Mouse (Mus musculus): ENCODE measurements around the gene Gpkow. TPM values are rescaled to one million over a fixed set of nuclear protein-coding genes. Genes with fewer than 3 reads are reported as not detected.
"Not testable (repeated sequence)": the region's sequence is repeated elsewhere in the genome, so short reads cannot be mapped to it uniquely, and the experiment has no call there.

Gpkow gene
- total RNA-seq, 2 experiments from 2014 or later: 34.8 to 35.7 TPM

DNA sequence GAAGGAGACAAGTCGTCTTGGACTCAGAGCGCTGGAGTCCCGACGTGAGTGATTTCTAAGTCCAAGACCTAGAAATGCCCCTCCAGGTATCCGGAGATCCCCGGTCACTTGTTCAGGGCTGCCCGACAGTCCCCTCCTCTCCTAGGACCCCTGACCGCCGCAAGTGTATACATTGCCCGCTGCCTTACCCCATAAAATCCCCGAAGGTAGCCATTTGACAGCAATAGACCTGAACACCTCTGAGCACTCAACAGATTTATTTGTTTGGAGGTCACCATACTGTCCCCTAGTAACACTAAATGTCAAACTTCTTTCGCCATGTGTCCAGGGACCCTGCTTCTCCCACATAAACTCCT, 16.9 kb upstream of the Gpkow start:
- intact Hi-C loops (cut with DNase I): no loop called here
- DNase-seq (ENCODE audit: low spot score in 2 of 2): no peak

GRCm38 (mm10) chrX:7680864-7681263, 16.1 kb upstream of the Gpkow start, which contains the start of gene Magix:
TSS of gene Magix (minus strand) at chrX:7681251.
- DNase-seq (ENCODE audit: low spot score in 2 of 2): no peak
- intact Hi-C loops (cut with DNase I): no loop called here

- DNase-seq (ENCODE audit: low spot score in 2 of 2): no peak
- intact Hi-C loops (cut with DNase I): no loop called here
These were observed 8.6 kb upstream of the Gpkow start for GRCm38 (mm10) chrX:7688321-7688720.

- intact Hi-C loops (cut with DNase I): loop anchor here (5.0 kb wide), 1 partner anchor 218 kb away; no protein-coding TSS in a partner anchor
- no peak for DNase-seq (ENCODE audit: low spot score in 2 of 2)
These were observed 6.4 kb upstream of the Gpkow start for GRCm38 (mm10) chrX:7690486-7690885.

DNA sequence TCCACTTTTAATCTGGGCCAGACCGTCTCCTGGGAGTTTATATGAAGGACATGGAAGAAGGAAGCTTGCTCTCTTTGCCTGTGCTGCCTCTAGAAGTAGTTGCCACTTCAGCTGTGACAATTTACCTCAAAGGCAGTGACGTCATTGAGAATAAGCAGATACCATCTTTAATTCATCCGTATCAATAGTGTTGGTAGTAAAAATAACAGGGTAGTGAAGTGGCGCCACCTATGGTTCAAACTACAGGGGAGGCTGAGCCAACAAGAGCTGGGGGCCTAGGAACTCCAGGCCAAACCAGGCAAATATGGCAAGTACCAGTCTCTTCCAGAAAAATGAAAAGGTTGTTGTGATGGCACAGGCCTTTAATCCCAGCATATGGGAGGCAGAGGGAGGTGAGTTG, 4.1 kb upstream of the Gpkow start:
- DNase-seq (ENCODE audit: low spot score in 2 of 2): no peak
- intact Hi-C loops (cut with DNase I): loop anchor here (5.0 kb wide), 1 partner anchor 221 kb away; no protein-coding TSS in a partner anchor

GRCm38 (mm10) chrX:7696520-7696919, 411 bp upstream of the Gpkow start:
- no peak for DNase-seq (ENCODE audit: low spot score in 2 of 2)
- intact Hi-C loops (cut with DNase I): no loop called here

- DNase-seq (ENCODE audit: low spot score in 2 of 2); intact Hi-C loops (cut with DNase I): not testable (repeated sequence)
These were observed 16.8 kb downstream of the Gpkow start for GRCm38 (mm10) chrX:7713764-7714134.

DNA sequence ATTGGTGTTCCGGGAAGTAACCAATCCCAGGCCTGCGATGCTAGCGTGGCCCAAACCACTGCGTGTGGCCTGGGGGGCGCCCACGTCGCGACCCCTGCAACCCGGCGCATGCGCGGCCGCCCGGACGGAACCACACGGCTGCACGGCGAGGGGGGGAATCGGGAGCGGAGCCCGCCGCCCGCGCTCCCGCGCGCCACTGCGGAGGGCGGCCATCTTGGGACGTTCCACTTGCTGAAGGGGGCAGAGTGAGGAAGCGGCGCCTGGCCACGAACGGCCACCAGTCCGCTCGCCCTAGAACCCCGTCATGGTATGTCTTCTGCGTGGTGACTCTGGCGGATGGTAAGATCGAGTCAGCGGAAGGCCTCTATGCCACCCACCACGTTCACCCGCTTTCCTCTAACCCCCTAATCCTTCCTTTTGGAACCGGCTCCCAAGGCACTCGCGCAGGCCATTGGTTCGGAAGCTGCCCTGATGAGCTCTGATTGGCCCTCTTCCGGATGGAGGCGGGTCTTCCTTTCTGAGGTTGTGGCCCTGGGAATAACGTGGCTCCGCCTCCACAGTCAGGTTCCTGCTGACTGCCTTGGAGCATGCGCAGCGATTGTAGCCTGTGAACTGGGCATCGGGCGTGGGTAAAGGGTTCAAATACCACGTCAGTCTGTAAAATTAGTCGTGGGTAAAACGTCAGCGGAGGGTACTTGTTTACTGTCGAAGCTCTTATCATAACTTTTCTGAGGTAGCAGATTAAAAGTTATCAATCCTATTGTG, 17.4 kb downstream of the Gpkow start, which contains the start of gene Wdr45:
Gene Wdr45 (plus strand): TSS at position 199 of the 765 bp plus-strand sequence.
- intact Hi-C loops (cut with DNase I): not testable (repeated sequence)

DNA sequence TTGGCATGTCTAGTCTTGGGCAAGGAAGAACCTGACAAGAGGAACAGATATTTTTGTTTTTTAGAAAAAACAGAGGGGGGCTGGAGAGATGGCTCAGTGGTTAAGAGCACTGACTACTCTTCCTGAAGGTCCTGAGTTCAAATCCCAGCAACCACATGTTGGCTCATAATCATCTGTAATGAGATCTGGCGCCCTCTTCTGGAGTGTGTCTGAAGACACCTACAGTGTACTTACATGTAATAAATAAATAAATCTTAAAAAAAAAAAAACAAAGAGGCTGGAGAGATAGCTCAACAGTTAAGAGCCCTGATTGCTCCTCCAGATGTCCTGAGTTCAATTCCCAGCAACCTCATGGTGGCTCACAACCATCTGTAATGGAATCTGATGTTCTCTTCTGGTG, 19.1 kb downstream of the Gpkow start:
- DNase-seq (ENCODE audit: low spot score in 2 of 2); intact Hi-C loops (cut with DNase I): not testable (repeated sequence)

More for the DNA sequence above, 17.4 kb downstream of the Gpkow start, which contains the start of gene Wdr45:
- DNase-seq (ENCODE audit: low spot score in 2 of 2): peak; percentile 88 to 91

GRCm38 (mm10) chrX:7721514-7722281, 24.8 kb downstream of the Gpkow start, which contains the start of gene Gm45208:
TSS of gene Gm45208 (plus strand) at chrX:7722245.
- intact Hi-C loops (cut with DNase I): no loop called here
- DNase-seq (ENCODE audit: low spot score in 2 of 2): peak; percentile 69 to 78

DNA sequence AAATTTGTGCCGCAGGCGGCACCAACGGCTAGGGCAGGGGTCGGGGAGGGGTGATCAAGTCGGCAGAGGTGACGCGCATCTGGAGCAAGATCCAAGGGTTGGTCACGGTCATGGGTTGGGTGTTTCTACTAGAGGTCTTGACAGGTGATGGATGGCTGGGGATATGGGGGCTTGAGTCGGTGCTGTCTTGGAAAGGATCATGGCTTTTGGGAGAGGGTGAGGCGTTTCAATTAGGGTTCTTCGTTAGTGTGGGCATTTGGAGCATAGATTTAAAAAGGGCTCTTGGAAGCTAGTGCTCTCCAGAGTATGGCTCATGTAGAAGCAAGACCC, 25.3 kb downstream of the Gpkow start:
- intact Hi-C loops (cut with DNase I): no loop called here
- DNase-seq (ENCODE audit: low spot score in 2 of 2): no peak

GRCm38 (mm10) chrX:7722691-7723090, 25.8 kb downstream of the Gpkow start:
- no peak for DNase-seq (ENCODE audit: low spot score in 2 of 2)
- intact Hi-C loops (cut with DNase I): no loop called here

- DNase-seq (ENCODE audit: low spot score in 2 of 2): no peak
- intact Hi-C loops (cut with DNase I): no loop called here
These were observed 27.2 kb downstream of the Gpkow start for GRCm38 (mm10) chrX:7724135-7724534.

DNA sequence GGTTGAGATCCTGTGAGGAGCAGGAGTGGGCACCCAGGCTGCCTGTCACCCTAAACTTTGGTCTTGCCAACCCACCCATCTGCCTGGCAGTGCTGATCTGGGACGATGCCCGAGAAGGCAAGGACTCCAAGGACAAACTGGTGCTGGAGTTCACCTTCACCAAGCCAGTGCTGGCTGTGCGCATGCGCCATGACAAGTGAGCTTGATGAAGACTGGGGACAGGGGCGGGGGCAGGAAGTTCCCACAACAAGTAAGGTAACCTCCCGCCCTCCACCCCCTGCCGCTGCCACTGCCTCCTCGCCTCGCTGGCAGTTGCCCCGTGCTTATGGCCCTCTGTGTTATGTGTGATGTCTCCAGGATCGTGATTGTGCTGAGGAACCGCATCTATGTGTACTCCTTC, 28.9 kb downstream of the Gpkow start:
- no peak for DNase-seq (ENCODE audit: low spot score in 2 of 2)

GRCm38 (mm10) chrX:7727176-7727575, 30.2 kb downstream of the Gpkow start:
- no peak for DNase-seq (ENCODE audit: low spot score in 2 of 2)
- intact Hi-C loops (cut with DNase I): no loop called here

More for the DNA sequence above, 28.9 kb downstream of the Gpkow start:
- intact Hi-C loops (cut with DNase I): no loop called here

GRCm38 (mm10) chrX:7728215-7728921, 31.4 kb downstream of the Gpkow start, which contains the start of gene Praf2:
TSS of gene Praf2 (plus strand) at chrX:7728439.
- intact Hi-C loops (cut with DNase I): no loop called here
- peak; percentile 81 to 84 for DNase-seq (ENCODE audit: low spot score in 2 of 2)

GRCm38 (mm10) chrX:7728922-7729265, 32.0 kb downstream of the Gpkow start:
- no peak for DNase-seq (ENCODE audit: low spot score in 2 of 2)
- intact Hi-C loops (cut with DNase I): no loop called here

DNA sequence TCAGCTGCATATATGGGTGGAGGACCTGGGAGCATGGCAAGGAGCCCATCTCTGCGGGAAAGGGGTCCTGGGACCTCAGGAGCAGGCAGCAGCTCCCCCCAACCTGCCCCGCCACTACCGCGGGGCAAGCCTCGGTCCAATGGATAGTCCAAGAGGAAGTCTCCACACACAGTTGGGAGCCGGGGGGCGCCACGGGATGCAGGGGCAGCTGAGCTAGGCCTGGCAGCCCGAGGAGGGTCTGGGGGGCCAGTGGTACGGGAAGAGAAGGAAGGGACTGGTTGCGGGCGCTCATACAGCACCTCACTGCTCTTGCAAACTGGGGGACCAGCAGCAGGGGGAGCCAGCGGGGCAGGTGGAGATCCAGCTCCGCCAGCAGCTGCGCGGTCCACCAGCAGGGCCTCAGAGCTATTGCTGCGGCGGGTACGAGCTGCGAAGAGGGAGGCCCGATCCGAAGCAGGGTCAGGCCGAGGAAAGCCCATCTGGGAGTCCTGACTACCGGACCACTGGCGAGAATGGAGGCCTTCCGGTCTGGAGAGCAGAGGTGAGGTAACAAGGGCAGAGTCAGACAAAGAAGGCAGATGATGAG, 36.7 kb downstream of the Gpkow start:
- peak; percentile 32 to 36 for DNase-seq (ENCODE audit: low spot score in 2 of 2)
- intact Hi-C loops (cut with DNase I): no loop called here

DNA sequence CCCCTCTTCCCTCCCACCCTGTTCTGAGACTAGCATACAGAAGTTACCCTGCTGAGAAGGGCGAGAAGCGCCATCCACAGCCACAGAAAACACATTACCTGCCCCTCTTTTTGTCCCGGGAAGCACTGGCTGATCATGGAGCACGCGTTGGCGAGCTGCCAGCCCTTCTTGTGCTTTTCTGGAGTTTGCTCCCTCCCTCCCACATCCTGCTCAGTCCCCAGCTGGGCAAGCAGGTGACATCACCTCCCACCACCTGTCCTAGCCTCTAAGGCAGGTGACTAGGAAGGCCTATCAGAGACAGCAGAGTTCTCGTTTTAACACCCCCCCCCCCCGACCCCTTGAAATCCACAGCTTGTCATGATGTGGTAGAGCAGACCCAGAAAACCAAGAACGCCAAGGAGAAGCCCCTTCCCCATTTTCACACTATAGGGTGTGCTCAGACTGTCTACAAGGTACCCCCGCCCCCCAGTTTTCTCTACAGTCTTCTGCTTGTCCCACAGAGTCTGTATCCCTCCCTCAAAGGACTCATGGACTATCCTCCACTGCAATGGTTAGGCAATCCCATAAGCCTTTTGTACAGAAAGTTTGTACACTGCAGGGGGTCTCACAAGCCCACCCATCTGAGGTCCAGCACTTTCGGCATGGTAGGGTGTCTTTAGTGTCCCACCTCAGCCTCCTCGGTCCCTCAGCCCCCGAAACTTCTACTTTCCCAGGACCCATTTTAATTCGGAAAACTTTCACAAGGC, 42.6 kb downstream of the Gpkow start:
- DNase-seq (ENCODE audit: low spot score in 2 of 2): peak in 1 of 2 experiments; percentile 21

More for the DNA sequence above, 42.6 kb downstream of the Gpkow start:
- intact Hi-C loops (cut with DNase I): no loop called here
